Mouse (Mus musculus) liver, adult 2 months (tissue): ENCODE data around the gene Helz.

Experiments
- CTCF ChIP-seq: fragments of 200-500 bp; IDR thresholded peaks from 2 replicates; pipeline ENCODE4 v1.5.1; 2011; ENCODE audit warnings: low read depth, low read length, control low read depth
- POLR2A ChIP-seq: fragments of 200-500 bp; IDR thresholded peaks from 2 replicates; pipeline ENCODE4 v1.6.1; 2011; ENCODE audit warnings: low read length, control low read depth; ENCODE audit not compliant: insufficient read depth; ENCODE audit errors: extremely low read depth

GRCm38 (mm10) chr11:107629504-107629903 lies 81.8 kb downstream of the Helz start:
- TF ChIP-seq CTCF (peak; percentile 42; the same call in 1 of the 2 replicates), POLR2A (no peak)
